Mouse (Mus musculus): ENCODE results near the gene Mta1. TPM values are rescaled to one million over a fixed set of nuclear protein-coding genes. Genes with fewer than 3 reads are reported as not detected.

The Mta1 gene
- polyA plus RNA-seq, 1 experiment = 20.9 TPM

DNA sequence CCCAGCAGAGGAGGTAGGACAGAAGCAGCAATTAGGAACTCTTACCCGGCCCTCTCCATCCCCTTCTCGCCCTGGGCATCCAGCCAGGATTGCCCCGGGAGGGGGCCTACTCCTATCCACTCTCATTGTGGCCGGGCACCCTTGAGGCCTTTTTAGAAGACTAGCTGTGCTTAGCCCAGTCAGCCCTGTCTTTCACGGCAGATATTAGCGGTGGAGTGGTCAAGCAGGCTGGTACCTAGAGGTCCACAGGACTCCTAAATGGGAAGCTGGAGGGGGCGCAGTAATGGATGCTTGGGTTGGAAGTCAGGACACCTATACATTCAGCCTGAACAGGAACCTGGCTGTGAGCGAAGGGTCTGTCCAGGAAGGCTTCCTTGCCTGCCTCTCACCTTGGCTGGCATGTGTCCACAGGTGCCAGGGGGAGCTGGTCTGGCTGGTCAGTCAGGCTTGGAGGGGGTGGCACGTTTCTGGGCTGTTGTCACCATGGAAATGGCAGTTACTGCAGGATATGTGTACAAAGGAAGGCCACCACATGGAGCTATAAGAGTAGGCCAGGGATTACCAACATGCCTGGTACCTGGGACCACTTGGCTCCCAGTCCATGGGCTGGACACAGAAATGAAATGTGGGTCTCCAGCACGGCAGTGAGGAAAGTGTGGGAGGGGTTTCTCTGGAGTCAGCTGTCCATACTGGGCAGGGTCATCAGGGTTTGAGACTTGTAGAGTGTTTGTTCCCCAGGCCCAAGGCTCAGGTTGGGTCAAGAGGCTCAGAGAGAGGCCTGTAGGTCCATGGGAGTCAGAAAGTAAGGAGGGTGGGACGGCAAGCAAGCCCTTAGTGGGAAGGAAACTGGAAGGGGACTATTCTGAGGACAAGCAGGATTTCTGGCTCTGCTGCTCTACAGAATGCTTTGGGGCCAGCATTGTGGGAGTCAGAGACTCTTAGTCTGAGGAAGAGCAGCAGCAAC lies 41.1 kb downstream of the Mta1 start:
- no peak overlapping the region for H3K27ac ChIP-seq (ENCODE audit: control insufficient read depth, insufficient read depth, low read depth, low read length, poor library complexity)
- no peak overlapping the region for H3K4me3 ChIP-seq (replicated peaks; ENCODE audit: control insufficient read depth, low read depth, low read length)
- TF ChIP-seq CTCF (IDR thresholded peaks at IDR 0.05; ENCODE audit: control insufficient read depth, insufficient read depth, low read length) (no peak), POLR2A (IDR thresholded peaks at IDR 0.05; ENCODE audit: borderline replicate concordance, control insufficient read depth, low read depth, low read length) (no peak)
- 54% methylated on average over 11 of the region's 11 CpGs for WGBS
- peaks cover 2% of the 10 kb centered on the region for H3K4me1 ChIP-seq (ENCODE audit: control insufficient read depth, insufficient read depth, low read length)

DNA sequence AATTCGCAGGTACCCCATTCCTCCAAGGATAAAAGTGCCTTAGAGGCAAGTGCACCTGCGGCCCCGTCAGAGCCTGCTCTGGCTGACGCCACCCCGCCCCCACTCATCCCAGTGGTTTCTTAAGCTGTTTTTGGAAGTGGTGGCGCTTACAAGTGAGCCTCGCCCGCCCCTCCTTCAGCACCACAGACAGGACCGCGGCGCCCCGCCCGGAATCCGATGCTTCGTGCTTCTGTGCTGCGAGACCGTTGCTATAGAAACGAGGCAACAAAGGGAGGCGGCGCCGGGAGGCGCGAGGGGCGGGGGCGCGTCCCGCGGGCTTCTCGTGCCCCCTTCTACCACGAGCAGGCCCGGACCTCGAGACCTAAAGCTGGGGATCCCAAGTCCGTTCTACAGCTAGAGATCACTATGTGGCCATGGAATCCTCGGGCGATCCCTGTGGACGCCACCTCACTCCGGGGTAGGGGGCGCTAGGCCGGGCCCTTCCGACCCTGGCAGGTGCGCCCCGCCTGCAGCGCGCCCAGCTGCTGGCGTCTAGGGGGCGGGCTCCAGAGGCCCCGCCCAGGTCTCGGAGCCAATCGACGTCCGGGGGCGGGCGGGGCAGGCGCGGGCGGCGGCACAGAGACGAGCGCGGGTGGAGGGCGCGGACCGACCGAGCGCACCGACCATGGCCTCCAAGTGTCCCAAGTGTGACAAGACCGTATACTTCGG lies 42.0 kb downstream of the Mta1 start, which contains the start of gene Crip2:
Gene Crip2, plus strand, starts transcription at position 329 of the 708 bp plus-strand sequence.
- peak within 1 kb of the TSS; percentile 89 for H3K4me3 ChIP-seq (replicated peaks; ENCODE audit: control insufficient read depth, low read depth, low read length)
- peaks cover 2% of the 10 kb centered on the region for H3K4me1 ChIP-seq (ENCODE audit: control insufficient read depth, insufficient read depth, low read length)
- peak within 1 kb of the TSS; percentile 47 for H3K27ac ChIP-seq (ENCODE audit: control insufficient read depth, insufficient read depth, low read depth, low read length, poor library complexity)
- no peak for TF ChIP-seq POLR2A (IDR thresholded peaks at IDR 0.05; ENCODE audit: borderline replicate concordance, control insufficient read depth, low read depth, low read length)
- TF ChIP-seq CTCF (IDR thresholded peaks at IDR 0.05; ENCODE audit: control insufficient read depth, insufficient read depth, low read length) = no peak
- under 1% methylated on average over 68 of the region's 68 CpGs for WGBS

DNA sequence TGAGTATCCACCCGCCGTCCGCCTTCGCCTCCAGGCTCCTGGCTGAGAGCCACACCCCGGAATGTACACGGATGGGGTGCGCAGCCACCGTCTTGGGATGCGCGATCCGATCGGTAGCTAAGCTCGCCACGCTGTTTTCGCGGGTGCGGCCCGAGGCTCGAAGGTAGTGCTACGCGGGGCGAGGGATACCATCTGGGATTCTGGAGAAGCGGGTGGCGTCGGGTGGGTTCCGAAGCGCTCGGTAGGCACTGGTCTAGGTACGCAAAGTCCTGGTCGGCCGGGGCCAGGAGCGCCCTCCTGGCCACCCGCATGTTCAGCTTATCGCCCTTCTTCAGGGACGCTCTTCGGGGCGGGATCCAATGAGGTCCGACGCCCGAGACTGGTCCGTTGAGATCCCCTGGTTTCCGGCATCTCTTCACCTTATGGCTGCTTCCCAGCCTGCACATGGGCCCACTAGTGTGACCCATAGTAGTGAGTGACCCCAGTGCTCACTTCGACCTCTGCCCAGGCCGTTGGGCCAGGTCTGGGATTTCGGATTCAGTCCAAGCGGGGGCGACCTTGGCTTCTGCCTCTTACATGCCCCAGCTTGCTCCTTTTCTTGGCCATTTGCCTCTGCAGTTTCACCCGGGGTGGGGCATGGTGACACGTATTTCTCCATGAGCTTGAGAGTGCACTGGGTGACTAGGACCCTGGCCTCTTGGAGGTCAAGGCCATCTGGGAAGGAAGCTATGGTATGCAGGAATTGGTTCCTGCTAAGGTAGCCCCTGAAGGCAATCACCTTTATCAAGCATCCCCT lies 42.7 kb downstream of the Mta1 start:
- Histone ChIP-seq H3K4me1 (ENCODE audit: control insufficient read depth, insufficient read depth, low read length) (peaks cover 2% of the 10 kb centered on the region), H3K4me3 (replicated peaks; ENCODE audit: control insufficient read depth, low read depth, low read length) (peak overlapping the region; percentile 89), H3K27ac (ENCODE audit: control insufficient read depth, insufficient read depth, low read depth, low read length, poor library complexity) (peak overlapping the region; percentile 47)
- no peak for TF ChIP-seq CTCF (IDR thresholded peaks at IDR 0.05; ENCODE audit: control insufficient read depth, insufficient read depth, low read length)
- 0 out of 2 replicates have a peak, but pooled peaks have one; percentile 10 for TF ChIP-seq POLR2A (IDR thresholded peaks at IDR 0.05; ENCODE audit: borderline replicate concordance, control insufficient read depth, low read depth, low read length)
- 4% methylated on average over 49 of the region's 49 CpGs for WGBS

DNA sequence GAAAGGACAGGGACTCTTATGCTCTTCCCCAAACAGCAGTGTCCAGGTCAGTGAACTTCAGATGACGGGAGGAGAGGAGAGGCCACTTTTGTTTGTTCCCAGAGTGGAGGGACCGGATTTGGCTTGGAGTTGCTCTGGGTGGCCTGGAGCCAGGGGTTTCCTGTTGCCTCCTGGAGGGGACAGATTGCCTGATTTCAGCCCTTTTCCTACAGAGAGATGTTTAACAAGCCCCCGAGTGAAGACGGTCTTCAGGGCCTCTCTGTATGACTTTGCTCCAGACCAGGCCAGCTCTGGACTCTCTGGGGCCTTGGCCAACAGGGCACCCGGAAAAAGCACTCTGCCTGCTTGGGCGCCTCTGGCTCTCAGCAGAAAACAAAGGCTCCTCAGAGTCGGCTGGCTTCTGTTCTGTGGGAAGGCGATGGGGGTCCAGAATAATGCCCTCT lies 43.5 kb downstream of the Mta1 start:
- Histone ChIP-seq H3K4me1 (ENCODE audit: control insufficient read depth, insufficient read depth, low read length) (peaks cover 3% of the 10 kb centered on the region), H3K4me3 (replicated peaks; ENCODE audit: control insufficient read depth, low read depth, low read length) (no peak overlapping the region), H3K27ac (ENCODE audit: control insufficient read depth, insufficient read depth, low read depth, low read length, poor library complexity) (no peak overlapping the region)
- WGBS = 49% methylated on average over 8 of the region's 8 CpGs
- TF ChIP-seq POLR2A (IDR thresholded peaks at IDR 0.05; ENCODE audit: borderline replicate concordance, control insufficient read depth, low read depth, low read length) = no peak
- TF ChIP-seq CTCF (IDR thresholded peaks at IDR 0.05; ENCODE audit: control insufficient read depth, insufficient read depth, low read length) = no peak

DNA sequence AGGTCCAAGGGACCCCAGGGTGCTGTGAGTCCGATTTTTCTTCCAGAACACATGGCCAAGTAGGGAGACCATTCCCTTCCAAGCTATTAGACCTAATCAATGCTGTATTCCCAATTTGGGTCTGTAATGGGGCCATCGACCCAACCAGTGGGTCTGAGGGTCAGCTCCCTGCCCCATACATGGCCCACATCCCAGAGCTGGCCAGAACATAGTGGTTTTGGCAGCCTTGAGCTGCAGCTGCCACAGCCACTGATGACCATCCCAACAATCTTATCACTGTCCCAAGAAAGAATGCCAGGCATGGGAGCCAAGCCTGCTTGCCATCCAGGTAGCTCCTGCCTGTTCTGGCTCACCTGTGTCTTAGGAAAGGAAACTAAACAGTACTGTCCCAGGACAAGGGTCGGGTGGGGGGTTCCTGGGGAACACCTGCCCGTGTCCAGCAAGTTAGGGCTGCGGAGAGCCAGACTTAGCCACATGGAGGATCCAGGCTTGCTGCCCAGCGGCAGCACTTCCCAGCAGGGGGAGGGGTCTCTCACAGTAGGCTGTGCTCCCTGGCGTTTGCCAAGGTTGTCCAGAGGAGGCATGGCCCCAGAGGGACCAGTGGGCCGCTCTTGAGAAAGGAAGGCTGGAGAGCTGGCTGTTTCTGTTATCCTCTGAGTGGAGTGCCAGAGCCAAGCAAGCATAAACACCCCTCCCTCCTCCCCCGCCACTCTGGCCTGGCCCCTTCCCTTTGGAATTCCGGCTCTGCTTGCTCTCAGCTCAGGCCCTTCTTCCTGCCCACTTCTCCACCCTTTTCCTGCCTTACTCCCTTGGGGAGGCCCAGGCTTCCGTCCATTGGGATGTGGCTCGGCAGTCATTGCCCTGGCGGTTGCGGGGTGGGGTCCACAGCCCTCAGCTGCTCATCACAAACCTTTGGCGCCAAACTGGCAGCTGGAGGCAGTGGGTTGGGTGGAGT lies 44.2 kb downstream of the Mta1 start:
- H3K27ac ChIP-seq (ENCODE audit: control insufficient read depth, insufficient read depth, low read depth, low read length, poor library complexity) = no peak overlapping the region
- H3K4me3 ChIP-seq (replicated peaks; ENCODE audit: control insufficient read depth, low read depth, low read length) = no peak overlapping the region
- no peak for TF ChIP-seq CTCF (IDR thresholded peaks at IDR 0.05; ENCODE audit: control insufficient read depth, insufficient read depth, low read length)
- TF ChIP-seq POLR2A (IDR thresholded peaks at IDR 0.05; ENCODE audit: borderline replicate concordance, control insufficient read depth, low read depth, low read length) = 0 out of 2 replicates have a peak, but pooled peaks have one; percentile 8
- 46% methylated on average over 15 of the region's 15 CpGs for WGBS
- peaks cover 3% of the 10 kb centered on the region for H3K4me1 ChIP-seq (ENCODE audit: control insufficient read depth, insufficient read depth, low read length)

DNA sequence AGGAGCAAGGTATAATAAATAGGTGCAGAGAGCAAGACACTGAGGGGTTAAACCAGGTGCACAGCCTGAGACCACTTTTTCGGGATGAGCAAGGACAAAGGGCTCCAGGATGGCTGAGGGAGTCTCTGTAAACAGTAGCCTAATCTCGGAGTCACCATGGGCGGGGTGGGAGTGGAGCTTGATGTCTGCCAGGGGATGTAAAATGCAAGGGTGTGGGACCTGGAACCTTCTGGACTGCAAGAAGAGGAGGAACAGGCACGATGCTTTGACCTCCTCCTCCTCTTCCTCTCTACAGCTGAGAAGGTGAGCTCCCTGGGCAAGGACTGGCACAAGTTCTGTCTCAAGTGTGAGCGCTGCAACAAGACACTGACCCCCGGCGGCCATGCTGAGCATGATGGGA lies 45.1 kb downstream of the Mta1 start:
- Histone ChIP-seq H3K27ac (ENCODE audit: control insufficient read depth, insufficient read depth, low read depth, low read length, poor library complexity) (no peak overlapping the region), H3K4me3 (replicated peaks; ENCODE audit: control insufficient read depth, low read depth, low read length) (no peak overlapping the region), H3K4me1 (ENCODE audit: control insufficient read depth, insufficient read depth, low read length) (peaks cover 4% of the 10 kb centered on the region)
- WGBS = 49% methylated on average over 7 of the region's 7 CpGs
- TF ChIP-seq POLR2A (IDR thresholded peaks at IDR 0.05; ENCODE audit: borderline replicate concordance, control insufficient read depth, low read depth, low read length) = no peak
- no peak for TF ChIP-seq CTCF (IDR thresholded peaks at IDR 0.05; ENCODE audit: control insufficient read depth, insufficient read depth, low read length)

All from bone marrow, adult 2 months (tissue).